Mouse (Mus musculus): Measurements from ENCODE around the gene Selenoi. TPM values are rescaled to one million over a fixed set of nuclear protein-coding genes. Genes with fewer than 3 reads are reported as not detected.

Selenoi gene
- total RNA-seq, 2 experiments from 2014 or later, result 47.7 to 49.2 TPM

DNA sequence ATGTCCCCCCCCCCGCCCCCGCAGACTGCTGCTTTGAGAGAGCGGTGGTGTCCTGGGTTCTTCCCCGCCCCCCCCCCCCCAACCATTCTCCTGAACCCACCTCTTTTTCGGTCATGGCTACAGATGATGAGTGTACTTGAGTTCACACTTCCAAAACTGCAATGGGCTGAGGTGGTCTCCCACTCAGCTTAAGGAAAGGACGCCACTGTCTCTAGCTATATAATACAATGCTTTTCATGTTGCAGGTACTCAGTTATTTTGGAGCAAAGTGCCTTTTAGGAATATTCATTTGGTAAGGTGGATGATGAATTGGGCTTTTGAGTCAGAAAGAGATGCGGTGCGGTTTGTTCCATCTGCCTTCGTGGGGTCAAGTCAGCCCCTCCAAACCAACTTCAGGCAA, 48.5 kb downstream of the Selenoi start:
- peak overlapping the region; percentile 82 for H3K27ac ChIP-seq
- DNase-seq (ENCODE audit: extremely low spot score in 1 of 2, low spot score in 2 of 2), result no peak
- TF ChIP-seq CTCF (IDR thresholded peaks at IDR 0.05), result no peak
- intact Hi-C loops (cut with DNase I), result no loop called here
- H3K4me3 ChIP-seq, result peak overlapping the region; percentile 63

DNA sequence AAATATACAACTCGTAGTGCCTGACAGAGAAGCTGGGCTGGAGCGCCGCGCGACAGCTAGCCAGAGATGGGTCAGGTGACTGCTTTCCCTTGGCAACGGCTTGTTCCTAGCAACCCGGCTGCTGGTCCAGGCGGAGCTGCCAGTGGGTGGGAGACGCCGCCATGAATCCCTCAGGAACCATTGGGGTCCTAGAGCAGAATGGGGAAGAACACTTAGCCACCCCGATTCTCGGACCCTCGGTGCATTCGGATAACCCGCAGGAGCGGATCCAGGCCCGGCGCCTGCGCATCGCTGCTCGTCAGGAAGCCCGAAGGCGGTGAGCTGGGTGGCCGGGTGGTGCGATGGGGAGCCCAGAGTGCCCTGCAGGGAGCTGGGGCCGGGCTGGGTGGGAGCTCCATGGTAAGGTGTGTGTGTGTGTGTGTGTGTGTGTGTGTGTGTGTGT, 48.9 kb downstream of the Selenoi start, which contains the start of gene Drc1:
Gene Drc1, plus strand, starts transcription at position 98 of the 442 bp plus-strand sequence.
- intact Hi-C loops (cut with DNase I), result no loop called here
- TF ChIP-seq CTCF (IDR thresholded peaks at IDR 0.05), result no peak
- H3K27ac ChIP-seq, result peak within 1 kb of the TSS; percentile 82
- peak; percentile 71 to 72 for DNase-seq (ENCODE audit: extremely low spot score in 1 of 2, low spot score in 2 of 2)
- H3K4me3 ChIP-seq, result peak within 1 kb of the TSS; percentile 63

DNA sequence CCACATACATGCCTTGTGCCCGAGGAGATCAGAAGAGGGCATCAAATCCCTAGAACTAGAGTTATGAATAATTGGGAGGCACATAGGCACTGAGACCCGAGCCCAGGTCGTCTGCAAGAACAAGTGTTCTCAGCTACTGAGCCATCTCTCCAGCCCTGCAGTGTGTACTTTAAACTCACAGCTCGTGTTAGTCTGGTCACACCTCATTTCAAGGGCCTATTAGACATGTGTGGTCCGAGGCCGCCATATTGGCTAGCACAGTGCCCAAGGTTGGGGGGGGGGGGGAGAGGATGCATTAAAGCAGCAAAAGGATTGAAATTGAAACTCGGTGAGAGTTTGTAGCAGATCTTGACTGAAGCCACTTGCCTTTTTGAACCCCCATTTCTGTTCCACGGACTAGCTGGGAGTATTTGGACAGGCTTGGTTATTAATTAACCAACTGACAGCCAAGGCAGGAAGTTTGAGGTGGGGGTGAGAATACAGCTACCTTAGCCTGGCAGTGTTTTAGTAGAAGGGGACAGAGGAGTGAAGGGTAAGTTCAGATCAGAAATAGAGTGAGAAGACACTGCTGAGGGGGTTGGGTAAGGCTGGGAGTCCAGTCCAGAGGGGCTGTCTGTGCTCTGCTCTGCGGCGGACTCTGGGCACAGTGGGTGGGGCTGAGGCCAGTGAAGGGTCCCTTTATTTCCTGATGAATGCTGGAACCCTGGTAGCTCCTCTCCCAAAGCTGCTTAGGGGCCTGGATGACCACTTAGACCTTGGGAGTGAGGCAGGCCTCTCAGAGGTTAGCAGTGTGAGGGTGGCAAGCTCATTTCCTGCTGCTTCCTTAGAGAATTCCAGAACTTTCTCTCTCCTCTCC, 53.8 kb downstream of the Selenoi start:
- H3K27ac ChIP-seq, result no peak overlapping the region
- no peak for TF ChIP-seq CTCF (IDR thresholded peaks at IDR 0.05)
- intact Hi-C loops (cut with DNase I), result no loop called here
- no peak overlapping the region for H3K4me3 ChIP-seq
- DNase-seq (ENCODE audit: extremely low spot score in 1 of 2, low spot score in 2 of 2), result no peak

DNA sequence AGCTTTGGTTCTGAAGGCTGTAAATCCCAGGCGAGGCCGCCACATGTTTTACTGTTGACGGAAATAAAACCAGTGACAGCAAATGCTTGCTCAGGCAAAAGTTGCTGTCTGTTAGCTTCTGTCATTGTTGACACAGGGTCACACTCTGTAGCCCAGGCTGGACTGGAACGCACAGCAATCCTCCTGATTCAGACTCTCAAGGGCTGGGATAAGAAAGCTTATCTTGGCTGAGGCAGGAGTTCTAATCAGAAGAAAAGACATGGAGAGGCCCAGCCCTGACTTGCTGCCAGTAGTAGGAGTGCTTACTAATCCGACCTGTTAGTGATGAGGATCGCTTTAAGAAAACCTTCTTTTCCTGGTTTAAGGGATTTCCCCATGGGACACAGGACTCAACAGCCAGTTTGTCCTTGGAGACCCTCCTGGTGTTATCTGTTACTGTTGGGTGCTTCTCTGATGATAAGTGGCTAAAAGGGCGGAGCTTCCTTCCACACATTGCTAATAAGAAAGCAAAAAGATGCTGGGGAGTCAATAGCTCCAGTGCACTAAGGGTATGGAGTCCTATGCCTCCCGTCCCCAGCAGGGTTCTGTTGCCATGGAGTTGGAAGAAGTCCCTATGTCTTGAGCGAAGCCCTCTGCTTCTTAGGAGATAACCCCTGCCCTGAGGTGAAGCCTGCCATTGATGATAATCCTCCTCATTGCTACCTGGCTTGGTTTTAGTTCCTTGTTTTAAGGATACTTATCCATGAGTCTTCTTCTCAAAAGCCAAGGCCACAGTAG, 54.9 kb downstream of the Selenoi start:
- TF ChIP-seq CTCF (IDR thresholded peaks at IDR 0.05), result no peak
- Histone ChIP-seq H3K4me3 (no peak overlapping the region), H3K27ac (no peak overlapping the region)
- no peak for DNase-seq (ENCODE audit: extremely low spot score in 1 of 2, low spot score in 2 of 2)
- intact Hi-C loops (cut with DNase I), result no loop called here

Other genes starting within 250 kb of the Selenoi start
- not detected for gene Il6, start 219.5 kb upstream of the Selenoi start, total RNA-seq (2021)
- gene Tyms, start 159.0 kb upstream of the Selenoi start, total RNA-seq (2021), result 1 to 10 TPM; 3.0 to 3.9 TPM
- gene Garem2, start 127.4 kb upstream of the Selenoi start, total RNA-seq (2021), result 10 to 100 TPM; 11.0 to 11.1 TPM
- gene 3110082J24Rik, start 126.5 kb upstream of the Selenoi start, total RNA-seq (2021), result 1 to 10 TPM; 1.4 to 3.0 TPM
- 10 to 100 TPM; 64.3 to 68.3 TPM for gene Hadha, start 77.4 kb upstream of the Selenoi start, total RNA-seq (2021)
- gene Hadhb, start 77.3 kb upstream of the Selenoi start, total RNA-seq (2021), result 10 to 100 TPM; 83.5 to 88.4 TPM
- gene Adgrf3, start 26.9 kb upstream of the Selenoi start, total RNA-seq (2021), result not detected
- 10 to 100 TPM; 15.2 to 19.2 TPM for gene Drc1, start 48.8 kb downstream of the Selenoi start, total RNA-seq (2021)
- 10 to 100 TPM; 20.7 to 27.5 TPM for gene Otof, start 229.4 kb downstream of the Selenoi start, total RNA-seq (2021)
- gene 1700001C02Rik, start 233.5 kb downstream of the Selenoi start, total RNA-seq (2021), result not detected

All from left cerebral cortex, adult 2 months (tissue).